Mouse (Mus musculus) heart, postnatal 14 days (tissue): ENCODE results near the gene Syt2. TPM values are rescaled to one million over a fixed set of nuclear protein-coding genes. Genes with fewer than 3 reads are reported as not detected.

Experiments used
- DNase-seq, 2 experiments: peaks; one replicate each; pipeline ENCODE4 v3.0.0; 2021 to 2022
- intact Hi-C: fragments of 180-260 bp; cut with DNase I; formaldehyde crosslinking; loops from one replicate; pipeline ENCODE4 v1.15.1; 2025
- total RNA-seq, 2 experiments: library from RNA; stranded (reverse); gene quantifications; 2 replicates each; pipeline ENCODE4 v1.2.3; 2021

Syt2 gene
- total RNA-seq, 2 experiments from 2014 or later: not detected

DNA sequence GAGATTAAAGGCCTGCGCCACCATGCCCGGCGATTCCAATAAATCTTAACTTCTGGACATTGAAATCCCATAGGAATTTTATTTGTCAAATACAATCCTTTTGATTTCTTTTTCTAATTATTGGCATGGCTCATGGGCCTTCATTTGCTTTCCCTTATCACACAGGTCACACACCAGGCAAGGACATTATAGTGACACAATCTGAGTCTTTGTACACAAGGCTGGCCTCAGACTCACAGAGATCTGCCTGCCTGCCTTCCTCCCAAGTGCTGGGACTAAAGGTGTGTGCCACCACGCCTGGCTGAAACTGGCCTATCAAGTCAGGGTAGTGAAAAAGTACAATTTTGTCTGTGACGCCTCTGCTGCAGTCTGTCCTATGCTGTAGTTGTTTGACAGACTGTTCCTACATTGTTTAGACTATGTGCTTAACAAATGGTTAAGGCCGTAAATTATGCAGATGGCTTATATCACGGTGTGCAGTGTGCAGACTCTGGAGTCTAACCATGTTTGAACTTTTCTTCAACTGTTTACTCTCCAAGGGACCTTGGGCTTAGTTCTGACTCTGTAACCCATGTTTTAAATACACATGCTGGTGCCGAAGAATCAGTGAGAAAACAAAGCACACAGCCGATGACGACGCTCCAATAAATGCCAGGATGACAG lies 117.4 kb downstream of the Syt2 start:
- intact Hi-C loops: loop anchor here (5.0 kb wide), 1 partner anchor 38 kb away; no protein-coding TSS in a partner anchor
- no peak for DNase-seq

DNA sequence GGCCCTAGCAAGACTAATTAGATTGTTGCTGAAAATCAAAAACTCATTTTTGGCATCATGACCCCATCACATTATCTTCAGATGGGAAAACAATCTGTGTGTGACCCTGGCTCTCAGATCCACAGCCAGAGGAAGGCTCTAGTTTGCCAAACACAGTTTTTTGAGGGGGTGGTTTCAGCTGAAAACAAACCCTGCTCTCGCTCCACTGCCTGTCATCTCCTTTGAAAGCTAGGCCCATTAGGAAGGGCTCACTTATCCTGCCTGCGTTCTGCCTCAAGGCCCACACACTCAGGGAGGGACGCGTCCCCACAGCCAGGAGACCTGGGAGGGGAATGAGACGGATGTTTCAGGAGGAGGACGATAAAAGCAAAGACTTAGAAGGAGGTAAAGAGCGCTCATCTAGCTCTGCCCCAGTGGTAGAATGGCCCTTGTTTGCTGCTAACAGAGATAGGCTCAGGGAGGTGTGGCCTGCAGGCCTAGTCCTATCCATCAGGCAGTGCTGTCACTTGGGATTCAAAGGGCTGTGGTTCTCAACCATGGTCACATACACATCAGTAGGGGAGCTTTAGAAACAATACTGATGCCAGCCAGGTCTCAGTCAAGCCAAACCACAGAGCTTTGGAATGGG lies 118.5 kb downstream of the Syt2 start:
- intact Hi-C loops: loop anchor here (5.0 kb wide), 1 partner anchor 37 kb away; no protein-coding TSS in a partner anchor
- no peak for DNase-seq

DNA sequence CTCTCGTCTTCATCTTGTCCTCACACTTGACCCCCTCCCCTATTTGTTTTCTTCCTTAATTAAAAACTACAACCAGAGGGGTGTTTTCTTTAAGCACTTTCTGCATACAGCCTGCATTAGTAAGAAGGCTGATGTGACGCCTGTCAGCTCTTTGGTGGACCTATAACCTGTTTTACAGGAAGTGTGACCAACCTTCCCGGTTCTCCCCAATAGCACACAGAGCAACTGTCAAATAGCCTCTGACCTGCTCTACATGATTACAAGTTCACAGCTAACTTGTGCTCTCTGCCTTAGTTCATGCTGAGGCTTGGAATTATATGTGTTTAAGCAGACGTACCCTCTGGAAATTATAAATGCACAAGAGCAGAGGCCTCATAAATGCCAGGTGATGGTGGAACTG lies 120.0 kb downstream of the Syt2 start:
- DNase-seq: no peak
- intact Hi-C loops: no loop called here

DNA sequence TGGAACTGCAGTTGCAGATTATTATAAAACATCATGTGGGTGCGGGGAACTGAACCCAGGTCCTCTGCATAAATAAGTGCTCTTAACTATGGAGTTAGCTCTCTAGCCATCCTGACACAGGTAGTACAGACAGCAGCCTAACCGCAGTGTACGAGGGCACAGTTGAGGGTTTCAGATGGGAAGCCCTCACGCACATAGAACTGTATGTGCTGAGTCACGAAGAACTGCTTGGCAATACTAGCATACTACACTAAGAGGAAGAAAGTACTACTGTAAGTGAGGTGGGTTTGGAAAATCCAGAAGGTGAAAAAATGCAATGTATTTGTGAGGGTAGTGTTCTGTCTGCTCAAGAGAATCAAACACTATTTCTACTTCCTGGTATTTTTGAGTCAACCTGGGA lies 123.8 kb downstream of the Syt2 start:
- intact Hi-C loops: no loop called here

DNA sequence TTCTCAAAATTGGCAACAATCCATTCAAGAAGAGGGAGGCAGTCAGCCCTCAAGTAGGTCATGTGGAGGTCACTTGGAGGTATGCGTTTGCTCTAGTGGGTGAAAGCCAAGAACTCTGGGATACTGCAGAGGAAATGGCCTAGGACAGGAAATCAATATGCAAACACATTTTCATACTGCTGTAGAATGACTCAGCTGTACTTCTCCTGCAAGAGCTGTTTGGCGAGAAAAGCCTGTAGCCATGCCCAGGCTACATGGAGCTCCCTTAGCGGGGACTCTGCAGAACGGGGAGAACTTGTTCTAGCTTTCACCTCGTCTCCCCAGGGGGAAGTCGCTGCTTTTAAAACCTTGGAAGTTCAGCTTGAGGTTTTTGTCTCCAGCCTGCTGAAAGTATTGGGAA lies 124.9 kb downstream of the Syt2 start:
- intact Hi-C loops: no loop called here
- peak; percentile 45 to 53 for DNase-seq

More for the DNA sequence above, 123.8 kb downstream of the Syt2 start:
- no peak for DNase-seq

DNA sequence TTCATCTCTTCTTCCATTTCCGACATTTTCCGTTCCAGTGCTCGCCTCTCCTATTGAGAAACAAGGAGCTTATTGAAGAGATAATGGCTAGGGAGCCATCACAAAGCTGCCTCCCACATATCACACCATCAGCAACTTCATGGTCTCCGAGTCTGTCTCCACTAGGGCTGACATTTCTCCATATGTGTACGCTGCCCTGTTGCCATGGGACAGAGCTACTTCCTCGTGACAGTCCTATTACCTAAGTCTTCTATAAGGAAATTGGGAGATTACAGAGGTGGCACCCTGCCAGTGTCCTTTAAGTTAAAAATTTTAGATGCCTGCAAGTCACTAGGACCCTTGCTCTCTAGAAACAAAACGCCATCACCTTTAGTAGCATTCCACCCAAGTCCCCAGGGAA lies 125.5 kb downstream of the Syt2 start:
- no peak for DNase-seq
- intact Hi-C loops: no loop called here

DNA sequence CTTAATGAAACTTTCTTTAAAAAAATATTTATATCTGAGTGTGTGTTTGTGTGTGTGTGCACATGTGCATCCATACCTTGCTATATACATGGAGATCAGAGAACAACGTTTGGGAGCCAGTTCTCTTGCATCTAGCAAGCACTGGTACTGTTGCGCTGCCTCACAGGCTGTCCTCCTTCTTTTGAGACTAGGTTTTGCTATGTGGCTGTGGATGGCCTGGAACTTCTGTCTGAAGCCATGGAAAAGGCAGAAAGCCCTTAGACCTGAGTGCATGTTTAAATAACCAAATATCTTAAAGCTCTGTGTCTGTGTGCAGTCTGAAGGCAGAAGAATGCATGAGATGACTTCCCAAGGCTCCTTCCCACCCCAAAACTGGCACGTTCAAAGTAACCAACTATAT lies 126.3 kb downstream of the Syt2 start:
- DNase-seq: no peak
- intact Hi-C loops: no loop called here

DNA sequence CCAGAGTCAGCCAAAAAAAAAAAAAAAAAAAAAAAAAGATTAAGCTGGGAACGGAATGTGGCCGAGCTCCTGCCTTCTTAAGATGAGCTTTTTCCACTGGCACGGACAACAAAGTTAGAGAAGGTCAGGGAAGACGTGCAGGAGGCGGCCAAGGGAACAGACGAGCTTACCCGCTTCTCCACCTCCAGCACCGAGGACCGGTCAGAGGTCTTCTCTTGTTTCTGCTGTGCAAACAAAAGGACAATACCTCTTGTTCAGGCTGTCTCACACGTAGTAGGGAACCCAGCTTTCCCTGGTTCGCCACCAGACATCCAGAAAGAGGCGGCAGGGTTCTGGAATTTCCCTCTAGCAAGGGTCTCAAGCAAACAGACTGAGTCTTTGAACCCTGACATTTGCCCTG lies 126.8 kb downstream of the Syt2 start:
- intact Hi-C loops: no loop called here
- no peak for DNase-seq

DNA sequence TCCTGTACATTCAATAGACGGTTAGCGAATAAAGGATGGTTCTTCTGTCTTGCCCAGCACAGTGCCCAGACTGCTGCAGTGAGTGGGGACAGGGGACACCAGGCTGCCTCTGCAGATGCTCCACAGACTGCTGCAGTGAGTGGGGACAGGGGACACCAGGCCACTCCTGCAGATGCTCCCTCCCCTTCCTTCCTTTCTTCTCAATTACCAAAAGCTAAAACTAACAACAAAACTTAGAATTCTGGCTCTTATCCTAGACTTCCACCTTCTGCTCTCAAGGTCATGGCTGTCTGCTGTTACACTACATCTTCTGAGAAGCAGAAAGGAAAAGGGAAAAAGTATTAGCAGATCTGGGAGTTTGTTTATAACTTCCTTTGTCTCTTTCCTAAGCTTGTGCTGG lies 127.8 kb downstream of the Syt2 start:
- intact Hi-C loops: no loop called here
- DNase-seq: no peak

DNA sequence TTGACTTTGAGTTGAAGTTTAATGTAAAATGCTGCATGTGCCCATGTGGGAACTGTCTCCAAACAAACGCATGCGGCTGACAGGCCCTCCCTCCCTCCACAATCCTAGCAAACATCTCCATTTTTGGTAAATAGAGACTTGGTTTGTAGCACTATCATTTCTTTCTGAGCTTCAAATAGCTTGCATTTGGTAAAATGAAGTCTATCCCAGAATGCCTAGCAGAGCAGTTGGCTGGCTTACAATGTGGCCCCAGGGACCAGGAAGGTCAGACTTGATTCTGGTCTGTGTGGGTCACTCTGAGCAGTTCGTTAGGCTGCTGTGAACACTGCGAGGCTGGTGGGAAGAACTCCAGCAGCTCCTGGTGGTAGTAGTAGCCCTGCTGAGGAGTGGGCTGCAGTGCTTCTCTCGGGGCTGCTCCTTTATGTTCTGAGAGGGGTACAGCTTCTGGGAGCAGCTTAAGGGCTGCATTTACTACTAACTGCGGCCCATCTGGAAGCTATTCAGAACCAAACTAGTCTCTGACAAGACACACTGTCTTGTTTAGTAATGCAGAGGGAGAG lies 128.3 kb downstream of the Syt2 start:
- peak in 1 of 2 experiments; percentile 60 for DNase-seq
- intact Hi-C loops: no loop called here

DNA sequence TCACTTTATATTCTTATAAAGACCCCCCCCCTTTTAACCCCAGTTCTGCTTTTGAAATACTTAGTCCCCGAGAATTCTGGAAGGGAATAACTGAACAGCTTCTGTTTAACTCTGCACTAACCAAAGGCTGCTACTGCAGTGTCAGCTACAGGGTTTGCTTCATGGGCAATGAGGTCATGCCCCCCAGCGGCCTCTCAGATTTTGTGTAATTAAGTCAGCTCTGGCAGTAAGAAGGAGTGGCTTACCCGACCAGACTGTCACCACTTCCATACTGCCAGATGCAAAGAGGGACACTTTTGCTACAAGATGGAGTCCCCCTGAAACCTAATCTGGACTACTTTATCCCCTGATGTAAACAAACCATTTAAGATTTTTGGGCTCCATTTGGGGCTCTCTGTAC lies 129.2 kb downstream of the Syt2 start:
- no peak for DNase-seq
- intact Hi-C loops: no loop called here

DNA sequence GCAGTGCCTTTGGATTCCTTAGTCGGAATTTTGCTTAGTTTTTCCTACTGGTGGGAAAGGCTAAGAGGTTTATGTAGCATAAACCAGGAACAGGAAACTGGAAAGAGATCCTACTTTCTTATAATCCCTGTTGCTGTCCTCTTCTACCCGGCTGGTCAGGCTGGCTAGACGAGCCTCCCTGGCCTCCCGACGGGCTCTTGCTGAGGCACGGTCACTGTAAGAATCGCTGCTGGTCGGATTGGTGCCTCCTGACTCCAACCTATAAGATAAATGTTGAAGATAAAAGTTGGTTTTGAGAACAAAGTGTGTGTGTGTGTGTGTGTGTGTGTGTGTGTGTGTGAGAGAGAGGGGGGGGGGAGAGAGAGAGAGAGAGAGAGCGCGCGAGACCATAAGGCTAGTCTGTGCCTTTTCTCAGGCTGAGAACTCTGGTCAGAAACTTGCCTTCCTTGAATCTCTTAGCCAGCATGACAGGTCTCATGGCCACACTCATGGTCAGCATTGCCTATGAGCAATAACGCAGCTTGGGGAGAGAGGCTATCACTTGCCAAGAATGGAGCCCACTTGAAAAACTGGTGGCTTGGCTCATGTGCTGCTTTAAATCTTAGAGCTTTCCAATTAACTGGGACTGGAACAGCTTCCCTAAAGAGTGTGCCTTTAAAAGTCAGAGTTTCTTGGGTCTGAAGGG lies 130.9 kb downstream of the Syt2 start:
- intact Hi-C loops: no loop called here
- DNase-seq: no peak

DNA sequence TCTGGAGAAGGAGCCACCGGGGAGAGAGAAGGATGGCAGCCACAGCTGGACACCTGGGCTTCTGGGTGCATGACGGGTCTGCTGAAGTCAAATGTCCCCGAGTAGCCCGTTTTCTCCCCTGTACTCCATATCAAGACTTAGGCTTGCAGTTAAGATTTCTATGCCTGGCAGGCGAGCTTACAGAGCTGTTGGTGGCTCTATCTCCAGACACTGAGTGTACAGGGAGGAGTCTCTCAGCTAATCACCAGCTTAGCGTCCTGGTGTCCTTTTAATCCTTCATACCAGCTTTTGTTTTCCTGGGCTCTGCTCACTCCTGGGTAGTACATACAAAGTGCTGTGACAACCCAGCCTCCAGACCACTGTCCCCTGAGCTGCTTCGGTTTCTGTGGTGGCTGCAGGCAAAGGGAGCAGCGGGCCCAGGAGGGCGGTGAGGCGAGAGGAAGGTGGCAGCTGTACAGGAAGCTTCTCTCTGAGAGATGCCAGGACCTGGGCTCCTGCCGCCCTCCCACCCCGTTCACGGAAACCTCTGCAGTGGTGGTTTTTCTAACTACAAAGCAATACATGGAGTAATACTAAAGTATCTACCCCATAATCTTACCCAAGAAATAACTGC lies 131.6 kb downstream of the Syt2 start:
- DNase-seq: no peak
- intact Hi-C loops: no loop called here

DNA sequence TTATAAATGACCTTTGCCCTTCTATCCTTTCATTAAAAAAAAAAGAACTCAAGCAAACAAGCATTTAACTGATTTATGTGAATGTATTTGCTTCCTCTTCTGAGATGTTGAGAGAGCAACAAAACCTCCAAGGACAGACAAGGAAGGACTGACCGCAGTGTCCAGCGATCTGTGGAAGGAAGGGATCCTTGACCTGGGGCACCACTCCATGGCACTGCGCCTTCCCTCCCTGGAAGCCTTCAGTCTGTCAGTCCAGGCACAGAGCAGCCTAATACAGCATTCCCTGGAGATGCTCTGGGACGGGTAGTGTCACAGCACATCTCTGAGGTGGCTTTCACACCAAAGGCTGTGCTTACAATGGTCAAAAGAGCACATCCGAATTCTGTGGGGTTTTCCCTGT lies 136.3 kb downstream of the Syt2 start:
- no peak for DNase-seq
- intact Hi-C loops: no loop called here

DNA sequence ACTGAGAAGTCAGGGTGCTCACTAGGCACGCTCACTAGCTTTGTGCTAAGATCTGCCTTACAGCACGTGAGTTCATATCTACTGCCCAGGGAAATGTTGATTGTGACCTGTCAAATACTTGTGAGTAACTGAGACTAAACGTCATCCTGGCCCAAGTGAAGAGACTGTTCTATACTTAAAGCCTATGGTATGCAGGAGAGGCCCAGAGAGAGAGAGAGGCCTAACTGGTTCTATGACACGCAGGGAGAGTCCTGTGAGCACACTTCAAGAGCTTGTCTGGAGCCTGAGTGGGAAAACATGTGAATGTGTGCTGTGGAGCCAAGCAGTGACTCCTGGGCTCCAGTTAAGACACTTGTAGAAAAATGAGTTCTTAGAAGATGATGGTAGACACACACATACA lies 137.5 kb downstream of the Syt2 start:
- intact Hi-C loops: no loop called here
- no peak for DNase-seq

DNA sequence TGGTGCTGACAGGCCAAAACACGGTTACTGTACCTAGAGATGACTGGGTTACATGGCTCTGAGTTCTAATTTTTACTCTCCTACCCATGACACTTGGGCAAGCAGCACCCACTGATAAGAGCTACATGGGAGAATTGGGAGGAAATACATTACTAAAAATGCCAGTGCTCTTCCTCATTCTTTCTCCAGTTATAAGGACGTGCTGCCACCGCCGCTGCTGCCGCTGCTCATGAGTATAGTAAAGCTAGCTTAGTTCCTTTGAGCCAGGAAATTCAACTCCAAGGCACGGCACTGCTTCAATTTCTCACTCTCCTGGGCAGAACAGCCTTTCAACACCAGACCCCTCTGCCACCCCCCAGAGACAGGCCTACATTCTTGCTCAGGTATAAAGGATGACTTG lies 138.0 kb downstream of the Syt2 start:
- no peak for DNase-seq
- intact Hi-C loops: no loop called here

DNA sequence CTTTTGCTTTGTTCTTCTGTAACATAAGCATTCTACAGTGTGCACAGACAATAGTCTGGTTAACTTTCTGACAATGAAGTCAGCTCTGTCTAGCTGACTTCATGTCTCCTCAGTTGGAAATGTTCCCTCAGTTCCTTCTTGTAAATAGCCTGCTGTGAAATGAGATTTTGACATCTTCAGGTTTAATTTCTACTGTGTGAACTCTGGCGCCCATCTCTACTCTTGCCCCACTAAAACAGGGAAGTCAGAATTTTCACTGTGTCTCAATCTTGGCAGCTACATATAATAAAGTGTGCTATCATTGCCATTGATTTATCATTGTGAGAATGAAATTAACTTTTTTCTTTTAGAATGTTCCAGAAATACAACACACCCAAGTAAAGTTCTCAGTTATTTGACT lies 138.4 kb downstream of the Syt2 start:
- intact Hi-C loops: no loop called here
- no peak for DNase-seq

DNA sequence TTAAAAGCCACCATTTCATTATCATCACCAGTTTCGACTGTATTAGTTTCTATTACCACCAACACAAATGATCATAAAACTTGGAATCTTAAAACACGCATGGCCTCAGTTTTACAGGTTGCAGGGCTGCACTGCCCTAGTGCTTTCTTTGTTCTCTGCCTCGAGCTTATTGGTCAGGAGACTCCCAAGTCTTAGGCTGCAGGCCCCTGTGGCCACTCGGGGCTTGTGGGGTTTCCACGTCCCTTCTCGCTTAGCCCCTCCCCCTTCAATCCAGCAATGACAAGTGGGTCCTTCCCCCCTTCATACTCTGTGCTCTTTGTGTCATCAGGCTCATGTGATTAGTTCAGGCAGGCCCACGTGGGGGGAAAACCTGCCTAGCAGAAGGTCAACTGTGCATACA lies 141.6 kb downstream of the Syt2 start:
- DNase-seq: no peak
- intact Hi-C loops: no loop called here

DNA sequence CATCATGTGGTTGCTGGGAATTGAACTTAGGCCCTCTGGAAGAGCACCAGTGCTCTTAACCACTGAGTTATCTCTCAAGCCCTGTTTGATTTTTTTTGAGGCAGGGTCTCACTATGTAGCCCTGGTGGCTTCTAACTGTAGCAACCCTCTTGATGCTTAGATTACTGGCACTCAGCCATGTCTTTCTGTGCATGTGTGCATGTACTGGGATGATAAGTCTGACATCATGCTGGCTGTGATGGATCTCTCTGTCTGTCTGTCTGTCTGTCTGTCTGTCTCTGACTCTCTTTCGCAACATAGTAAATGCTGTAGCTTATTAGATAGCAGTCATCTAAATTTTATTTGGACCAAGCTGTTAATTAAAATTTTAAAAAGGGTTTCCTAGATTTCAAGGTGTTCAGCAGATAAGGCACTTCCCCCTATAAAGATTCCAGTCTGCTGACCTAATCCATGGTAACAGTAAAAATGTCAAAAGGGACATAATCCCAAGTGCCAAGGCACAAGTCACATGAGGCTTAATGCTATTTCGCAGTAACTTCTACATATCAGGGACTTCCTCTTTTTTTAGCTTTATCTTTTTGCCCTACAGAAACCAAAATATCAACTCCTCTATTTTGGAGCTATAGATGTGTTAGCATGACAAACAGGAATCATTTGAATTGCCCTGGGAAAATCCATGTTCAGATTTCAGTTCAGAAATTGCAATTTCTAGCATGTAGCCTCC lies 144.4 kb downstream of the Syt2 start:
- intact Hi-C loops: no loop called here
- DNase-seq: no peak

DNA sequence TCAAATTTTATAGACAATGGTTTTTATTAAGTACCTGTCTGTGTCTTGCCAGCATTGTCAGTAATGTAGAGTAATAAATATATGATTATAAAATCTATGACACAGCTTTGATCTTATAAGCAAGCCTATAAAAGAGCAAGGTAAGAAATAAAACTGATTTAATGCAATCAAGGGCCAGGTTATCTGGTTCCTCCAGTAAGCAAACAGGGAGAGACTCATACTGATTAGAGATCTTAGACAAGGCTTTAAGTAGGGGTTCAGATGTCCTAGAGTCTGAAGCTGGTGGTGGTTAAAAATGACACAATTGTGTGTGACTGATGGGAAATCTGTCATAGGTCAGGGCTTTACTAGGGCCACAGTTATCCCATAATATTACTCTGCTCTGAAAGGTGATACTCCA lies 145.0 kb downstream of the Syt2 start:
- no peak for DNase-seq
- intact Hi-C loops: no loop called here

DNA sequence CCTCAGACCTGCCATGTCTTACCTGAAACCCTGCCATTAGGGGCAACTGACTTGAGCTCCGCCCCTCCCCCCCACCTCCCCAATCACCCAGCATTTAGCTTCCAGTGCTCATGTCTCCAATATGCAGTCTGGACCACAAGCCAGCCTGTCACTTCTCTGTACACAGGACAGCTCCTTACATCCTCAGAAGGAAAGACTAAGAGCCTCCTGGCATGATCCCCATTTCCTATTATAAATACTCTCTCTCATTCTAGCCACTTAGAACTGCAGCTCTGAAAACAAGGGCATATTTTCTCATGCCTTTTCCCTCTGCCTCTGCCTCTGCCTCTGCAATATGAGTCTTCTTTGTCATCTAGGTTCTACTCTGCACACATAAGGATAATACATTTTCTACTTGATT lies 149.6 kb downstream of the Syt2 start:
- no peak for DNase-seq
- intact Hi-C loops: no loop called here
